Mouse (Mus musculus) erythroblast, embryonic 14.5 days (primary cell): ENCODE measurements around the gene Fcrl1. TPM values are rescaled to one million over a fixed set of nuclear protein-coding genes. Genes with fewer than 3 reads are reported as not detected.

Experiments used
- H3K27me3 ChIP-seq: 2 replicates; pipeline ENCODE4 v1.6.1; 2012; ENCODE audit warnings: inconsistent platforms; ENCODE audit not compliant: control insufficient read depth
- H3K36me3 ChIP-seq: 2 replicates; pipeline ENCODE4 v1.6.1; 2012; ENCODE audit warnings: mild to moderate bottlenecking, inconsistent platforms; ENCODE audit not compliant: control insufficient read depth
- H3K4me1 ChIP-seq: 2 replicates; pipeline ENCODE4 v1.6.1; 2012; ENCODE audit warnings: inconsistent platforms; ENCODE audit not compliant: control insufficient read depth
- H3K4me3 ChIP-seq: replicated peaks from 2 replicates; pipeline ENCODE3; 2012; ENCODE audit warnings: moderate library complexity, mild to moderate bottlenecking, inconsistent platforms
- H3K9me3 ChIP-seq: 2 replicates; pipeline ENCODE4 v1.6.1; 2012; ENCODE audit warnings: low read length, inconsistent platforms, mixed read lengths; ENCODE audit not compliant: control insufficient read depth
- GATA1 ChIP-seq: IDR thresholded peaks from 2 replicates; pipeline ENCODE4 v1.6.1; 2012; ENCODE audit warnings: low read length, inconsistent platforms, mixed read lengths
- TAL1 ChIP-seq: IDR thresholded peaks from 3 replicates; pipeline ENCODE4 v1.6.1; 2012; ENCODE audit warnings: low read length, inconsistent platforms, mixed read lengths
- polyA plus RNA-seq: library from polyadenylated mRNA; stranded (reverse); fragments of >175 nt; gene quantifications from 2 replicates; pipeline ENCODE4 v1.2.3, GENCODE M21; 2012

Gene Fcrl1
- polyA plus RNA-seq, 1 experiment: not detected

- Histone ChIP-seq H3K9me3 (no peaks in the 10 kb centered on the region), H3K4me1 (no peaks in the 10 kb centered on the region)
- TF ChIP-seq GATA1 (no peak), TAL1 (no peak)
Observed at GRCm38 (mm10) chr3:87408171-87408570, 32.0 kb downstream of the Fcrl1 start.

GRCm38 (mm10) chr3:87409196-87409935 is 33.2 kb downstream of the Fcrl1 start:
- no peaks in the 10 kb centered on the region for H3K36me3 ChIP-seq
- no peaks in the 10 kb centered on the region for H3K9me3 ChIP-seq
- TF ChIP-seq TAL1: no peak
- no peak for TF ChIP-seq GATA1
- no peak overlapping the region for H3K4me3 ChIP-seq
- no peaks in the 10 kb centered on the region for H3K27me3 ChIP-seq
- H3K4me1 ChIP-seq: no peaks in the 10 kb centered on the region

More at GRCm38 (mm10) chr3:87408171-87408570, 32.0 kb downstream of the Fcrl1 start:
- Histone ChIP-seq H3K27me3 (no peaks in the 10 kb centered on the region), H3K36me3 (no peaks in the 10 kb centered on the region), H3K4me3 (no peak overlapping the region)

GRCm38 (mm10) chr3:87410605-87411004 is 34.4 kb downstream of the Fcrl1 start:
- TF ChIP-seq GATA1: no peak
- no peak for TF ChIP-seq TAL1
- Histone ChIP-seq H3K9me3 (no peaks in the 10 kb centered on the region), H3K4me1 (no peaks in the 10 kb centered on the region), H3K27me3 (no peaks in the 10 kb centered on the region), H3K4me3 (no peak overlapping the region), H3K36me3 (no peaks in the 10 kb centered on the region)

- H3K9me3 ChIP-seq: no peaks in the 10 kb centered on the region
- H3K36me3 ChIP-seq: no peaks in the 10 kb centered on the region
- H3K27me3 ChIP-seq: no peaks in the 10 kb centered on the region
- TF ChIP-seq GATA1 (no peak), TAL1 (no peak)
- H3K4me1 ChIP-seq: no peaks in the 10 kb centered on the region
- no peak overlapping the region for H3K4me3 ChIP-seq
Observed at GRCm38 (mm10) chr3:87411150-87411549, 35.0 kb downstream of the Fcrl1 start.

- no peaks in the 10 kb centered on the region for H3K36me3 ChIP-seq
- H3K4me3 ChIP-seq: no peak overlapping the region
- no peaks in the 10 kb centered on the region for H3K4me1 ChIP-seq
- no peaks in the 10 kb centered on the region for H3K27me3 ChIP-seq
- TF ChIP-seq TAL1: no peak
- TF ChIP-seq GATA1: no peak
- H3K9me3 ChIP-seq: no peaks in the 10 kb centered on the region
Observed at GRCm38 (mm10) chr3:87420645-87421044, 44.5 kb downstream of the Fcrl1 start.

GRCm38 (mm10) chr3:87422386-87422910 is 46.3 kb downstream of the Fcrl1 start:
- H3K4me3 ChIP-seq: no peak overlapping the region
- no peaks in the 10 kb centered on the region for H3K4me1 ChIP-seq
- H3K36me3 ChIP-seq: no peaks in the 10 kb centered on the region
- no peaks in the 10 kb centered on the region for H3K9me3 ChIP-seq
- TF ChIP-seq TAL1 (no peak), GATA1 (no peak)
- no peaks in the 10 kb centered on the region for H3K27me3 ChIP-seq

GRCm38 (mm10) chr3:87435479-87435878 is 59.3 kb downstream of the Fcrl1 start, which contains the start of gene Fcrl5:
TSS of gene Fcrl5 (plus strand) at chr3:87435773.
- H3K9me3 ChIP-seq: no peaks in the 10 kb centered on the region
- H3K4me3 ChIP-seq: no peak within 1 kb of the TSS
- H3K4me1 ChIP-seq: no peaks in the 10 kb centered on the region
- no peaks in the 10 kb centered on the region for H3K36me3 ChIP-seq
- TF ChIP-seq TAL1: no peak
- no peak for TF ChIP-seq GATA1
- H3K27me3 ChIP-seq: no peaks in the 10 kb centered on the region

- Histone ChIP-seq H3K9me3 (no peaks in the 10 kb centered on the region), H3K4me3 (no peak overlapping the region), H3K4me1 (no peaks in the 10 kb centered on the region), H3K36me3 (no peaks in the 10 kb centered on the region), H3K27me3 (no peaks in the 10 kb centered on the region)
- TF ChIP-seq GATA1 (no peak), TAL1 (no peak)
Observed at GRCm38 (mm10) chr3:87440586-87440985, 64.4 kb downstream of the Fcrl1 start.

- TF ChIP-seq GATA1 (no peak), TAL1 (no peak)
- no peaks in the 10 kb centered on the region for H3K9me3 ChIP-seq
Observed at GRCm38 (mm10) chr3:87443968-87444367, 67.8 kb downstream of the Fcrl1 start.

More at GRCm38 (mm10) chr3:87443968-87444367, 67.8 kb downstream of the Fcrl1 start:
- no peaks in the 10 kb centered on the region for H3K36me3 ChIP-seq
- H3K27me3 ChIP-seq: no peaks in the 10 kb centered on the region
- no peaks in the 10 kb centered on the region for H3K4me1 ChIP-seq
- H3K4me3 ChIP-seq: no peak overlapping the region

Other genes starting within 250 kb of the Fcrl1 start
- not detected in 2 replicates for gene Kirrel, start 201.6 kb upstream of the Fcrl1 start, polyA plus RNA-seq
- gene Fcrls, start 112.6 kb upstream of the Fcrl1 start, polyA plus RNA-seq: 0.03 TPM in 1 of 2 replicates, not detected in the other
- gene Cd5l, start 18.5 kb upstream of the Fcrl1 start, polyA plus RNA-seq: 0.42 and 0.74 TPM in 2 replicates
- gene Fcrl5, start 59.4 kb downstream of the Fcrl1 start, polyA plus RNA-seq: not detected in 2 replicates
- gene Etv3, start 149.0 kb downstream of the Fcrl1 start, polyA plus RNA-seq: 0.10 and 0.13 TPM in 2 replicates
- gene Arhgef11, start 241.2 kb downstream of the Fcrl1 start, polyA plus RNA-seq: 0.03 and 0.07 TPM in 2 replicates